Mouse (Mus musculus) gastrocnemius, postnatal 10 days (tissue): ENCODE measurements around the gene Pard3. TPM values are rescaled to one million over a fixed set of nuclear protein-coding genes. Genes with fewer than 3 reads are reported as not detected.

Experiments used
- DNase-seq: peaks from one replicate; pipeline ENCODE4 v3.0.0; 2021; ENCODE audit warnings: mixed read lengths
- total RNA-seq, 2 experiments: library from RNA; stranded (reverse); gene quantifications; 2 replicates each; pipeline ENCODE4 v1.2.3; 2021

Pard3 gene
- total RNA-seq, 2 experiments from 2014 or later = 30.3 to 37.2 TPM

DNA sequence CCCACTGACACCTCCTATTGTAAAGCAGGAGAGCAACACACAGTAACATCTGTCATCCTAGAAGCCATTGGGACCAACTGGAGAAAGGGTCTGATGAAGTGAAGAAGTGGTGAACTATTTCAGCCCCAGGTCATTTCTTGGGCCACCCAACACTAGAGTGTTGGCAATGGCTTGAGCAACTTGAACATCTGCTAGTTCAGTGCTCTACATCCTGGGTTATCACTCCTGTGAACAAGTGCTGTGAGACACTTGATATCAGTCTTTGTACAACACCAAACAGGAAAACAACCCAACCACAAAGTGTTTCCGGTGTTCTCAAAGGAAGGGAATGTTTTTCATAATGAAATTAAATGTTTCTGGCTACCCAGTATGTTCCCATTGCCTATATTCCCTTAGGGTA lies 438.1 kb downstream of the Pard3 start:
- no peak for DNase-seq

DNA sequence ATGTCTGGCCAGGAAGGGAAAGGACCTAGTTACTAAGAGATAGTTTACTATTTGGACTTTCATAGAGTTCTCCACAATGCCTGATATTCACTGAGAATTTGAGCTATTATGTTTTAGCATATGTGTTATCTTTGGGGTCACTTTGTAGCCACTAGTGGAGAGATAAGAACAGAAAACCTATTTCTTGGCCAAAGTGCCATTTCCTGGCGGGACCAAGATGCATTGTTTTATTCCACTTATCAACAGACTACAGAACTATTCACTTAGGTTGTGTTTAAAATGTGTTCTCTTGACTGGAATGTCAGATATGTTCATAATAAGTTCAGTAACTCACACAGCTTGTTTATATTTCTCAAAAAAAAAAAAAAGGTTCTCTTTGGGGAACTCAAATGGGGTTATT lies 441.6 kb downstream of the Pard3 start:
- no peak for DNase-seq

DNA sequence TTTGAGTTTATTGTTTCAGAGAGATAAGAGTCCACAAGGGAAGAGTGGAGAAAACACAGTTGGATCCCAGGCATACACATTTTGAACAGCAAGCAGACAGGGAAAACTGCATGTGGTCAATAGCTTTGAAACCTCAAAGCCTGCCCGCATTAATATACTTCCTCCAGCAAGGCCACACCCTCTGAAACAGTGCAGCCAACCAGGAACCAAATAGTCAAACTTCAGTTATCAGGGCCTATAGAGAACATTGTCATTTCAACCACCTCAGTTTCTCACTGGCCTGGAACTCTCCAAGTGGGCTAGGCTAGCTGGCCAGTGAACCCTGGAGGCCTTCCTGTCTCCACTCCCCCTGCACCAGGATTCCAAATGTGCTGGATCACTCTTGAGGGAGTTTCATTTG lies 442.6 kb downstream of the Pard3 start:
- no peak for DNase-seq

- no peak for DNase-seq
Observed at GRCm38 (mm10) chr8:127511341-127511740, 447.6 kb downstream of the Pard3 start.

- no peak for DNase-seq
Observed at GRCm38 (mm10) chr8:127512001-127512573, 448.4 kb downstream of the Pard3 start.

- no peak for DNase-seq
Observed at GRCm38 (mm10) chr8:127512580-127512979, 448.9 kb downstream of the Pard3 start.

DNA sequence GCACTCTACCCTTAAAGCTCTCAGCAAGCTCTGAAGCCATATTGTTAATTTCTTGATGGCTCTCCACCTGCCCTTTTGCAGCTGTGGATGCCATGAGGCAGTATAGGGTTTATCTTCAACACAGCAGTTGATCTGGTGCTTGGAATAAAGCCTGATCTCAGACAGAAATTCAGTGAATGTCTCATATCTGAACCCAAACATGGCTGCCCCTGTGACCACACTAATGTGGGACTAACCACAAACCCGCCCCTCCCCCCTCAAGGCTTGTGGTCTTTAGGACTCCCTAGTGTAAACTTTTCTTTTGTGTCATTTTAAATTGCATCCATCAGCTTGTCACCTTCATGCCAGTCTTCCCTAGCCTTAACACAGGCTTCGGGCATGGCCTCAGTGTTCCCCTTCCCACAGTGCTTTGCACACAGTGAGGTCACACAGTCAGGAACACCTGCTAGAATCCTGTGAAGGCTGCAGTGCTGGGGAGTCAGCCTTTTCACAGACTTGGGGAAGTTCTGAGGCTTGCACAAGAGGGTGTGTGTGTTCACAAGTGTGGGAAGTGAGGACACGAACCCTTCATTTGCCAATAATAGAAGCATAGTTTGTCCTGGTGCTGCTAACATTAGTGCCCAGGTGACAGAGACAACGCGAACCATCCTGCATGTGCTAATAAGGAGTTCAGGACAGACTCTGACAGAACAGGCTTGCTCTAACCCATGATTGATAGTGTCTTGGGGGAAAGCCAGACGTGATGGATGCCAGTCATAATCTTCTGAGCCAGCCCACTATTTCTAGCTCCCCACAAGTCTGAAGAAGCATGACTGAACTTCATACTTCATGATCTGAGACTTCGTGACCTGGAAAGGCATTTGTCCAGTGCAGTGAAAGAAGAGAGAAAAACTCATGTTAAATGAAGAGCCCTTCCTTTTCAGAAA lies 451.4 kb downstream of the Pard3 start:
- DNase-seq = no peak

GRCm38 (mm10) chr8:127516043-127516442 lies 452.4 kb downstream of the Pard3 start:
- DNase-seq = no peak

- DNase-seq = no peak
Observed at GRCm38 (mm10) chr8:127525673-127526072, 462.0 kb downstream of the Pard3 start.

DNA sequence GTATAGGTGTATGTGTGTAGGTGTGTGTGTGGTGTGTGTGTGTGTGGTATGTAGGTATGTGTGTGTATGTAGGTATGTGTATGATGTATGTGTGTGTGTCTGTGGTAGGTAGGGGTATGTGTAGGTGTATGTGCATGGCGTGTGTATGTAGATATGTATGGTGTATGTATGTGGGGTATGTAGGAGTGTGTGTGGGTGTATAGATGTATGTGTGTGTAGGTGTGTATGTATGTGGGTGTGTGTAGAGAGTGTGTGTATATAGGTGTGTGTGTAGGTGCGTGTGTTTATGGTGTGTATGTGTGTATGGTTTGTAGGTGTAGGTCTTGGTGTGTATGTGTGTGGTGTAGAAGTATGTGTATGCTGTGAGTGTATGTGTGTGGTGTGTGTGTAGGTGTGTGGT lies 464.6 kb downstream of the Pard3 start:
- no peak for DNase-seq

DNA sequence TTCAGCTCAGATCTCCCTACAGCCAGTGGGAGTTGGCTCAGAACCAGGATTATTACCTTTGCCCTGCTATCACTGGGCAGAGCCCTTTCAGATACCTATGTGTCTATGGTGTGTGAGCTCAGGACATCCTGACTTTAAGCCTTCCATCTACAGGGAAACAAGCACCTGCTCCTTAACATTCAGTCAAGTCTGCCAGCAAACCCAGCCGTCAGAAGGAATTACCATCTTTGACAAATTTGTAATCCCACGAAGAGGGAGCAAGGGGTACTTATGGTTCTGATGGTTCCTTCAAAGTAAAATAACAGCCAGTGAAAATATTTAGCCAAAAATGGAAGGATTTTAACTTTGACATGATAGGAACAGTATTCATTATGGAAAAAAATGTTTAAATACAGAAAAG lies 466.1 kb downstream of the Pard3 start:
- DNase-seq = no peak

- no peak for DNase-seq
Observed at GRCm38 (mm10) chr8:127531866-127532265, 468.2 kb downstream of the Pard3 start.

DNA sequence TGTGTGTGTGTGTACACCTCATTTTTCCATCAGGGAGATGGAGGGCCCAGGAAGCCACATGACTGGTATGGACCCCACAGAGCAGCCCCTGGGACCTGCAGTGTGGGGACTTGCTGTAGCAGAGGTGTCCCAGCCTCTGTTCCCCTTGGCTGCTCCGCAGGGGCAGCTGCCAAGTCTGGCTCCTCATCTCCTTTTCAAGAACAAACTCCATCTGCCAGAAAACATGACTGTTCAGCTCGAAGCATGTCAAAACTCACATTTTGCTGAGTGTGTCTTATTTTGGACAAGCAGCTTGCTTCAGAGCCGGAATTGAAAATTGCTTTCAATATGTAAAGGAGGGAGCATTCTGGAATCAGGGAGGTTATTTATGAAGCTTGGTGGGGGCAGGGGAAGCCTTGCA lies 471.1 kb downstream of the Pard3 start:
- no peak for DNase-seq

- no peak for DNase-seq
Observed at GRCm38 (mm10) chr8:127535192-127535845, 471.6 kb downstream of the Pard3 start.

DNA sequence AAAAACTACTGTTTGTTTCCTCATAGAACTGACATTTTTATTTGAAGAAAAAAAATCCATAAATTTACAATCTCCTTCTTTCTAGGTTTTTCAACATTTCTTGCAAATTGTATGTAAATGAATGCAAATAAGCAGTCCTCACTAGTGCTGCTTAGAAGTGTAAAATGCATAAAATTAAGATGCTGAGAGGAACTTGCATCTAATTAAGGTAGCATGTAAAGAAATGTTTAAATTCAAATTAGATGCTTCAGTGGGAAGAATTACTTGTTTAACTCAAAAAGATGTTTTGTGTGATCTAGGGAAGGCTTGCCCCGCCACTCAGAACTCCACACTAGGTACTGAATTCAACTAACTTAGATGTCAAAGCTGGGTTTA lies 472.1 kb downstream of the Pard3 start:
- no peak for DNase-seq

- no peak for DNase-seq
Observed at GRCm38 (mm10) chr8:127539803-127540202, 476.1 kb downstream of the Pard3 start.

GRCm38 (mm10) chr8:127540273-127540672 lies 476.6 kb downstream of the Pard3 start:
- no peak for DNase-seq

DNA sequence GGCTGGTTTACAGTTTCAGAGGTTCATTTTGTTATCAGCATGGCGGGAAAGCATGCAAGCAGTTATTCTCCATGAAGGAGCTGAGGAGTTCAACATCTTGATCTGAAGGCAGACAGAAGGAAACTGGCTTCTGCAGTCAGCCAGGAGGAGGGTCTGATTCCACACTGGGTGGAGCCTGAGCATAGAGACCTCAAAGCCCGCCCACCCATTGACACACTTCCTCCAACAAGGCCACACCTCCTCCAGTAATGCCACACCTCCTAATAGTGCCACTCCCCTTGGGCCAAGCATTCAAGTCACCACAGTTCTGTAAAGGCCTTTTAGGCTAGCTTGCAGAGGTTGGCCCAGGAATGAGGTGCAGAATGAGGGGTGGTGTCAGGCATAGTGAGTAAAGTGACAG lies 478.5 kb downstream of the Pard3 start:
- no peak for DNase-seq

DNA sequence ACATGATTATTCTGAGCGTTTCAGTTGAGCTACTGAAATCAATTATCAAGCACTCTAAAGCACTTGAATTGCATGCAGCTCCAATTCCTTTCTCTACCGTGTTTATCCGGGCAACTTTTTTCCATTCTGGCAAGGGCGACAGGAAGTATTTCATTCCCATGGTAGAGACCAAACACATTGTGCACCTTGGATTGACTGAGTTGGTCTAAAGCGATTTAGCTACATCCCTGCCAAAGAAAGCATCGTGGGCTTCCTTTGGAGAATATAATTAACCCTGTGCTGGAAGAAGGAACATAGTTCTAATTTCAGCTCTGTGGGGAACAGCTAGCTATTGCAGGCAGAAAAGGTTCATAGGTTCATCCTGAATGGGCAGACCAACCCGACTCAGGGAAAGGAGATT lies 480.0 kb downstream of the Pard3 start:
- DNase-seq = no peak

DNA sequence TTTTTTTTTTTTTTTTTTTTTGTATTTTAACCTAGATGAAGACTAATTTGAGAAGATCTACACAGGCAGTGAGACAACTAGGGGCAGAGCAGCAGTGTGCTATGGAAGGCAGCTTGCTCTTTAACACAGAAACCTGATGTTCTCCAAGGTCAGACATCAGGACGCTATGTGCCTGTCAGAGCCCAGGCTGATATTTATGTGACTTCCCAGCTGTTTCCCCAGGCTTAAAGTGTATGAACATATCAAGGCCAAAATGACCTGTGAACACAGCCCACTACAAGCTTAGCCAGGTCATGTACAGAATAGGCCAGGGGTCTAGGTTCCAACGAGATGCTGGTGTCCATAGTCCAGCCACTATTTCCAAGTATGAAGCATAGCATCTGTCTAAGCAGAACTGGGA lies 482.5 kb downstream of the Pard3 start:
- no peak for DNase-seq

GRCm38 (mm10) chr8:127550928-127551327 lies 487.2 kb downstream of the Pard3 start:
- no peak for DNase-seq

DNA sequence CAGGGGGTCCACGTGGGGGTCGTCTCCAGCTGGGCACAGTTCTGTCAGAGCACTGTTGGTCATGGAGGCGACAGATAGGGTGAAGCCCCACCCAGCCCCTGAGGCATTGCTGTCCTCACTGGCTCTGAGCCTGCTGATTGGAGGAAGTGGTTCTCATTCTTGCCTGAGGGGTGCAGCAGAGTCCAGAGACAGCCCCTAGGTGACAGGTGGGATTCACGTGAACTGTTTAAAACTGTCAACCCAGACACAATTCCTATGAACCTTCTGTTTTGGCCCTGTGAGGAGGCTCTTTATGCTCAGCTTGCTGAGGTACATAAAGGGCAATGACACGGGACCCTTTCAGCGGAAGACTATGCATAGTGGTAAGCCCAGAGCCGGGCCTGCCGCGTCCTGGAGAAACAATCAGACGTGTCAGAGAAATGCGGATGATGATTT lies 488.5 kb downstream of the Pard3 start:
- DNase-seq = no peak

DNA sequence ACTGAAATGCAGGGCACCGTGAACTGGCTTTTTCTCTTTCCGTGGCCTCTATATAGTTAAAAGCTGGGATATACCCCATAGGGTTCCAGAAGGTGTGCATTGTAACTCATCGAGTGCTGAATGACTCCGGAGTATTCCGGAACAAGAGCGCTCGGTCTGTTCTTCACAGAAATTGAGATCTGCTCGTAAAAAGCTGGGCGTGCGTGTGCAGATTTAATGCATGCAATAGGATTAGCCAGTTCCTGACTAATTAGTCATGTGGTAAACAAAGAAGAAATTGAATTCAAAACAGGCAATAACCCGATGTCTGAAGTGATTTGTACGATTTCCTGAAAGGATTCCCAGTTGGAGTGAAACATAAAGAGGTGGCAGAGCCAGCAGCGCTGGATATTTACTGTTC lies 489.1 kb downstream of the Pard3 start:
- DNase-seq = no peak
